Mouse (Mus musculus) lung, postnatal 0 days (tissue): ENCODE results near the gene Coro1b. TPM values are rescaled to one million over a fixed set of nuclear protein-coding genes. Genes with fewer than 3 reads are reported as not detected.

ENCODE experiments used
- ATAC-seq: fragments of 200-750 bp; cut with Nextera tagmentation; 2 replicates; pipeline ENCODE4 v1.8.0; 2017; ENCODE audit warnings: moderate library complexity
- DNase-seq: peaks from one replicate; pipeline ENCODE4 v3.0.0-alpha.2; 2016; ENCODE audit warnings: low spot score
- H3K27ac ChIP-seq: fragments of 300-500 bp; sonication (generic); 2 replicates; pipeline ENCODE4 v1.5.1; 2014; ENCODE audit warnings: antibody characterized with exemption, mild to moderate bottlenecking, low read length, mixed read lengths
- H3K27me3 ChIP-seq: fragments of 300-500 bp; sonication (generic); replicated peaks from 2 replicates; pipeline ENCODE4 v1.6.1; 2014; ENCODE audit warnings: low read length, mixed read lengths; ENCODE audit not compliant: insufficient read depth
- H3K36me3 ChIP-seq: fragments of 300-500 bp; sonication (generic); 2 replicates; pipeline ENCODE4 v1.6.1; 2014; ENCODE audit warnings: low read length, mixed read lengths; ENCODE audit not compliant: insufficient read depth
- H3K4me1 ChIP-seq: fragments of 300-500 bp; sonication (generic); 2 replicates; pipeline ENCODE4 v1.6.1; 2014; ENCODE audit warnings: antibody characterized with exemption, low read depth, low read length, mixed read lengths; ENCODE audit not compliant: insufficient read depth
- H3K4me2 ChIP-seq: fragments of 300-500 bp; sonication (generic); replicated peaks from 2 replicates; pipeline ENCODE4 v1.6.1; 2014; ENCODE audit warnings: low read depth, mild to moderate bottlenecking, low read length, moderate library complexity, mixed read lengths
- H3K4me3 ChIP-seq: fragments of 300-500 bp; sonication (generic); 2 replicates; pipeline ENCODE4 v1.5.1; 2014; ENCODE audit warnings: low read depth, low read length
- H3K9ac ChIP-seq: fragments of 300-500 bp; sonication (generic); replicated peaks from 2 replicates; pipeline ENCODE4 v1.6.1; 2014; ENCODE audit warnings: low read depth, mild to moderate bottlenecking
- H3K9me3 ChIP-seq: fragments of 300-500 bp; sonication (generic); 2 replicates; pipeline ENCODE4 v1.6.1; 2016; ENCODE audit warnings: low read length, mixed read lengths
- CTCF ChIP-seq: IDR thresholded peaks from 2 replicates; pipeline ENCODE4 v1.5.1; 2016; ENCODE audit warnings: antibody characterized with exemption, mild to moderate bottlenecking
- EP300 ChIP-seq: IDR thresholded peaks from 2 replicates; pipeline ENCODE4 v1.6.1; 2016; ENCODE audit warnings: antibody characterized with exemption, mild to moderate bottlenecking, control low read depth
- WGBS: fragments of 180-500 bp; shearing (Covaris S2); extraction: QIAGEN DNeasy Blood & Tissue Kit; methylation state at CpG from one replicate; pipeline ENCODE4 v1.1.7; 2014; 5-methylcytosine and 5-hydroxymethylcytosine counted together
- polyA plus RNA-seq: library from polyadenylated mRNA; unstranded; fragments of >200 nt; fragmentation: Nextera tagmentation; extraction: Ambion mirVana; gene quantifications from 2 replicates; pipeline ENCODE4 v1.2.1, GENCODE M21; 2015

Coro1b gene
- polyA plus RNA-seq, 1 experiment from 2014 or later: 183 TPM

- H3K27me3 ChIP-seq: no peaks in the 10 kb centered on the region
- TF ChIP-seq CTCF: no peak
- TF ChIP-seq EP300: no peak
These were observed 4.6 kb upstream of the Coro1b start, which contains the start of gene Cabp4 for GRCm38 (mm10) chr19:4143759-4144268. TSS of gene Cabp4 (minus strand) at chr19:4144033.

GRCm38 (mm10) chr19:4144550-4145498 lies 3.6 kb upstream of the Coro1b start:
- H3K4me3 ChIP-seq: no peak overlapping the region
- no peaks in the 10 kb centered on the region for H3K36me3 ChIP-seq
- H3K4me2 ChIP-seq: no peak overlapping the region
- DNase-seq (peak; percentile 35), ATAC-seq (no peak)
- TF ChIP-seq EP300: no peak
- no peak for TF ChIP-seq CTCF
- peak overlapping the region; percentile 43 for H3K27ac ChIP-seq
- WGBS: 64% methylated on average over 16 of the region's 16 CpGs
- H3K9me3 ChIP-seq: no peaks in the 10 kb centered on the region
- H3K4me1 ChIP-seq: peaks cover 12% of the 10 kb centered on the region; the same call in 1 of the 2 replicates
- H3K9ac ChIP-seq: no peak overlapping the region
- H3K27me3 ChIP-seq: no peaks in the 10 kb centered on the region

More at GRCm38 (mm10) chr19:4143759-4144268, 4.6 kb upstream of the Coro1b start, which contains the start of gene Cabp4:
- WGBS: 74% methylated on average over 7 of the region's 7 CpGs
- Histone ChIP-seq H3K4me3 (no peak within 1 kb of the TSS), H3K36me3 (no peaks in the 10 kb centered on the region), H3K27ac (no peak within 1 kb of the TSS; the same call in 1 of the 2 replicates), H3K4me1 (peaks cover 7% of the 10 kb centered on the region; the same call in 1 of the 2 replicates), H3K4me2 (no peak within 1 kb of the TSS), H3K9ac (no peak within 1 kb of the TSS), H3K9me3 (no peaks in the 10 kb centered on the region)
- ATAC-seq (no peak), DNase-seq (no peak)

GRCm38 (mm10) chr19:4145936-4146335 lies 2.5 kb upstream of the Coro1b start:
- Histone ChIP-seq H3K4me1 (peaks cover 12% of the 10 kb centered on the region; the same call in 1 of the 2 replicates), H3K9me3 (no peaks in the 10 kb centered on the region), H3K27ac (no peak overlapping the region), H3K9ac (no peak overlapping the region), H3K36me3 (no peaks in the 10 kb centered on the region; the same call in 1 of the 2 replicates), H3K27me3 (no peaks in the 10 kb centered on the region), H3K4me3 (no peak overlapping the region), H3K4me2 (no peak overlapping the region)
- WGBS: 91% methylated on average over 5 of the region's 5 CpGs
- no peak for DNase-seq
- no peak for TF ChIP-seq EP300
- TF ChIP-seq CTCF: no peak
- ATAC-seq: no peak

GRCm38 (mm10) chr19:4146366-4147021 lies 1.9 kb upstream of the Coro1b start:
- H3K36me3 ChIP-seq: no peaks in the 10 kb centered on the region; the same call in 1 of the 2 replicates
- no peak overlapping the region for H3K4me2 ChIP-seq
- peaks cover 12% of the 10 kb centered on the region; the same call in 1 of the 2 replicates for H3K4me1 ChIP-seq
- ATAC-seq (no peak), DNase-seq (no peak)
- WGBS: 62% methylated on average over 12 of the region's 12 CpGs
- H3K27me3 ChIP-seq: no peaks in the 10 kb centered on the region
- H3K9me3 ChIP-seq: no peaks in the 10 kb centered on the region
- no peak for TF ChIP-seq EP300
- no peak for TF ChIP-seq CTCF
- H3K27ac ChIP-seq: 0 out of 2 replicates have a peak overlapping the region, but pooled peaks have one; percentile 69
- H3K9ac ChIP-seq: no peak overlapping the region
- H3K4me3 ChIP-seq: no peak overlapping the region

GRCm38 (mm10) chr19:4147022-4147405 lies 1.4 kb upstream of the Coro1b start:
- no peaks in the 10 kb centered on the region; the same call in 1 of the 2 replicates for H3K36me3 ChIP-seq
- peak overlapping the region; percentile 69; the same call in 1 of the 2 replicates for H3K27ac ChIP-seq
- TF ChIP-seq EP300: no peak
- TF ChIP-seq CTCF: no peak
- H3K9me3 ChIP-seq: no peaks in the 10 kb centered on the region
- ATAC-seq (peak; percentile 5; the same call in 1 of the 2 replicates), DNase-seq (peak; percentile 55)
- H3K9ac ChIP-seq: no peak overlapping the region
- no peaks in the 10 kb centered on the region for H3K27me3 ChIP-seq
- peaks cover 12% of the 10 kb centered on the region; the same call in 1 of the 2 replicates for H3K4me1 ChIP-seq
- no peak overlapping the region for H3K4me2 ChIP-seq
- no peak overlapping the region for H3K4me3 ChIP-seq
- 41% methylated on average over 3 of the region's 3 CpGs for WGBS
